Mouse (Mus musculus) frontal cortex, postnatal 25 days (tissue): ENCODE results near the gene Olfr958.

Source experiments
- DNase-seq, 2 experiments: peaks; one replicate each; pipeline ENCODE4 v3.0.0; 2022; ENCODE audit warnings: low spot score in 2 of 2

Olfr958 gene

GRCm38 (mm10) chr9:39553946-39554345 is at the start of gene Olfr958:
Gene Olfr958 (minus strand): TSS chr9:39554054.
- DNase-seq: no peak

- no peak for DNase-seq
These were observed 49.5 kb upstream of the Olfr958 start for GRCm38 (mm10) chr9:39603333-39603845.

- DNase-seq: peak; percentile 3 to 6
These were observed 48.9 kb upstream of the Olfr958 start for GRCm38 (mm10) chr9:39602536-39603332.

GRCm38 (mm10) chr9:39577050-39577449 is 23.2 kb upstream of the Olfr958 start:
- no peak for DNase-seq

GRCm38 (mm10) chr9:39575469-39575868 is 21.6 kb upstream of the Olfr958 start, which contains the start of gene Olfr959:
Gene Olfr959 (minus strand): TSS chr9:39575569.
- DNase-seq: no peak

GRCm38 (mm10) chr9:39558349-39558647 is 4.4 kb upstream of the Olfr958 start:
- DNase-seq: no peak

- DNase-seq: no peak
These were observed 3.9 kb upstream of the Olfr958 start for GRCm38 (mm10) chr9:39557529-39558348.

GRCm38 (mm10) chr9:39550806-39551205 is 3.0 kb downstream of the Olfr958 start:
- no peak for DNase-seq

- DNase-seq: no peak
These were observed 30.1 kb downstream of the Olfr958 start for GRCm38 (mm10) chr9:39523616-39524285.

- no peak for DNase-seq
These were observed 35.3 kb downstream of the Olfr958 start for GRCm38 (mm10) chr9:39518595-39518994.

GRCm38 (mm10) chr9:39515531-39515930 is 38.3 kb downstream of the Olfr958 start, which contains the start of gene Olfr957:
Gene Olfr957 (minus strand): TSS chr9:39515809.
- DNase-seq: no peak

GRCm38 (mm10) chr9:39509412-39509811 is 44.4 kb downstream of the Olfr958 start:
- no peak for DNase-seq

- DNase-seq: peak; percentile 27 to 50
These were observed 44.9 kb downstream of the Olfr958 start for GRCm38 (mm10) chr9:39508998-39509397.
